Mouse (Mus musculus) G1E (cell line): ENCODE results near the gene Map4k2.

Experiments
- CTCF ChIP-seq: IDR thresholded peaks from 2 replicates; pipeline ENCODE4 v1.5.1; 2012; ENCODE audit warnings: low read depth, low read length, inconsistent platforms, mixed read lengths
- GATA1 ChIP-seq: IDR thresholded peaks from 2 replicates; pipeline ENCODE4 v1.6.1; 2012; ENCODE audit warnings: borderline replicate concordance, low read length, inconsistent platforms, mixed read lengths

DNA sequence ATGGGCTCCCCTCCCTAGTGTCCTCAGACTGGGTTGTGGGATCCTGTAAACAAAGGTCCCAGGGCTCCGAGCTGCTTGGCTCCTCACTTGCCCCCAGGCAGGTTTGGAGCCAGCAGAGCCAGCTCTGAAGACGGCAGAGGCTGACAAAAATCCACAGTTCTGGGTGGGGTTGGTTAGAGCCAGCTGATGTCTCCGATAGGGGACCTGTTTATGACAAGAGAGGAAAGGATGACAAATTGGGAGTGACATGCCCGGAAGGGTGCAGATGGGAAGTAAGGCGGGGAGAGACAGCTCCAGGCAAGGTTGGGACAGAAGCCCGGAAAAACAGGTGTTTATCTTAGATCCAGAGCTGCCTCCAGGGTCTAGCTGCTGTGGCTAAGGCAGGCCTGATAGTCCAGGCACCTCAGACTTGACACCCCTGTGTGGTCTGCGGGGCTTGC lies 40.5 kb upstream of the Map4k2 start:
- no peak for TF ChIP-seq CTCF
- TF ChIP-seq GATA1 = no peak
